Mouse (Mus musculus): Measurements from ENCODE around the gene Hap1. TPM values are rescaled to one million over a fixed set of nuclear protein-coding genes. Genes with fewer than 3 reads are reported as not detected.

The Hap1 gene
- polyA plus RNA-seq, 2 experiments, result 0.06 to 0.23 TPM

GRCm38 (mm10) chr11:100376005-100376404, 20.1 kb upstream of the Hap1 start:
- ATAC-seq (ENCODE audit: insufficient read depth) (no peak), DNase-seq (ENCODE audit: low read depth in 3 of 3, low spot score in 3 of 3) (no peak)
- Histone ChIP-seq H3K4me3 (ENCODE audit: insufficient read depth in 1 of 2, low read depth in 2 of 2, low read length in 2 of 2) (no peak overlapping the region), H3K36me3 (replicated peaks; ENCODE audit: control insufficient read depth, insufficient read depth, low read depth) (no peaks in the 10 kb centered on the region), H3K27ac (no peak overlapping the region), H3K27me3 (ENCODE audit: control insufficient read depth, insufficient read depth, low read length) (no peaks in the 10 kb centered on the region), H3K4me2 (ENCODE audit: low read depth) (no peak overlapping the region), H3K9me3 (ENCODE audit: control insufficient read depth, low read length) (no peaks in the 10 kb centered on the region), H3K9ac (replicated peaks) (no peak overlapping the region), H3K4me1 (replicated peaks; ENCODE audit: control insufficient read depth in 2 of 2, insufficient read depth in 2 of 2, low read length in 1 of 2) (no peaks in the 10 kb centered on the region)
- no peak for TF ChIP-seq CTCF (IDR thresholded peaks at IDR 0.05; ENCODE audit: low read depth)
- no peak for TF ChIP-seq EP300 (IDR thresholded peaks at IDR 0.05; ENCODE audit: low read depth)
- 57% methylated on average over 4 of the region's 4 CpGs for WGBS (ENCODE audit: insufficient replicate concordance)

- Histone ChIP-seq H3K4me3 (ENCODE audit: insufficient read depth in 1 of 2, low read depth in 2 of 2, low read length in 2 of 2) (no peak overlapping the region), H3K9me3 (ENCODE audit: control insufficient read depth, low read length) (no peaks in the 10 kb centered on the region), H3K36me3 (replicated peaks; ENCODE audit: control insufficient read depth, insufficient read depth, low read depth) (no peaks in the 10 kb centered on the region), H3K9ac (replicated peaks) (no peak overlapping the region), H3K27ac (no peak overlapping the region), H3K4me2 (ENCODE audit: low read depth) (no peak overlapping the region), H3K4me1 (replicated peaks; ENCODE audit: control insufficient read depth in 2 of 2, insufficient read depth in 2 of 2, low read length in 1 of 2) (no peaks in the 10 kb centered on the region), H3K27me3 (ENCODE audit: control insufficient read depth, insufficient read depth, low read length) (no peaks in the 10 kb centered on the region)
- ATAC-seq (ENCODE audit: insufficient read depth) (no peak), DNase-seq (ENCODE audit: low read depth in 3 of 3, low spot score in 3 of 3) (no peak)
- no peak for TF ChIP-seq EP300 (IDR thresholded peaks at IDR 0.05; ENCODE audit: low read depth)
- no peak for TF ChIP-seq CTCF (IDR thresholded peaks at IDR 0.05; ENCODE audit: low read depth)
- WGBS (ENCODE audit: insufficient replicate concordance), result 65% methylated on average over 9 of the region's 9 CpGs
Observed at GRCm38 (mm10) chr11:100375127-100375526, 19.2 kb upstream of the Hap1 start.

- H3K9me3 ChIP-seq (ENCODE audit: control insufficient read depth, low read length), result no peaks in the 10 kb centered on the region
- 63% methylated on average over 8 of the region's 8 CpGs for WGBS (ENCODE audit: insufficient replicate concordance)
- ATAC-seq (ENCODE audit: insufficient read depth), result no peak
- H3K36me3 ChIP-seq (replicated peaks; ENCODE audit: control insufficient read depth, insufficient read depth, low read depth), result no peaks in the 10 kb centered on the region
- H3K27me3 ChIP-seq (ENCODE audit: control insufficient read depth, insufficient read depth, low read length), result no peaks in the 10 kb centered on the region
- H3K4me3 ChIP-seq (ENCODE audit: insufficient read depth in 1 of 2, low read depth in 2 of 2, low read length in 2 of 2), result no peak overlapping the region
- no peak overlapping the region for H3K9ac ChIP-seq (replicated peaks)
- H3K4me2 ChIP-seq (ENCODE audit: low read depth), result no peak overlapping the region
- no peak overlapping the region for H3K27ac ChIP-seq
- DNase-seq (ENCODE audit: low read depth in 3 of 3, low spot score in 3 of 3), result no peak
- H3K4me1 ChIP-seq (replicated peaks; ENCODE audit: control insufficient read depth in 2 of 2, insufficient read depth in 2 of 2, low read length in 1 of 2), result no peaks in the 10 kb centered on the region
- TF ChIP-seq CTCF (IDR thresholded peaks at IDR 0.05; ENCODE audit: low read depth) (no peak), EP300 (IDR thresholded peaks at IDR 0.05; ENCODE audit: low read depth) (no peak)
Observed at GRCm38 (mm10) chr11:100371981-100372558, 16.1 kb upstream of the Hap1 start.

- Histone ChIP-seq H3K9ac (replicated peaks) (no peak overlapping the region), H3K27me3 (ENCODE audit: control insufficient read depth, insufficient read depth, low read length) (no peaks in the 10 kb centered on the region), H3K9me3 (ENCODE audit: control insufficient read depth, low read length) (no peaks in the 10 kb centered on the region), H3K4me2 (ENCODE audit: low read depth) (no peak overlapping the region), H3K27ac (no peak overlapping the region), H3K4me3 (ENCODE audit: insufficient read depth in 1 of 2, low read depth in 2 of 2, low read length in 2 of 2) (no peak overlapping the region), H3K4me1 (replicated peaks; ENCODE audit: control insufficient read depth in 2 of 2, insufficient read depth in 2 of 2, low read length in 1 of 2) (no peaks in the 10 kb centered on the region), H3K36me3 (replicated peaks; ENCODE audit: control insufficient read depth, insufficient read depth, low read depth) (no peaks in the 10 kb centered on the region)
- no peak for ATAC-seq (ENCODE audit: insufficient read depth)
- WGBS (ENCODE audit: insufficient replicate concordance), result 23% methylated on average over 8 of the region's 8 CpGs
- no peak for DNase-seq (ENCODE audit: low read depth in 3 of 3, low spot score in 3 of 3)
- TF ChIP-seq CTCF (IDR thresholded peaks at IDR 0.05; ENCODE audit: low read depth), result no peak
- no peak for TF ChIP-seq EP300 (IDR thresholded peaks at IDR 0.05; ENCODE audit: low read depth)
Observed at GRCm38 (mm10) chr11:100369822-100370221, 13.9 kb upstream of the Hap1 start.

- no peaks in the 10 kb centered on the region for H3K9me3 ChIP-seq (ENCODE audit: control insufficient read depth, low read length)
- ATAC-seq (ENCODE audit: insufficient read depth) (no peak), DNase-seq (ENCODE audit: low read depth in 3 of 3, low spot score in 3 of 3) (no peak)
- no peak overlapping the region for H3K4me2 ChIP-seq (ENCODE audit: low read depth)
- H3K4me3 ChIP-seq (ENCODE audit: insufficient read depth in 1 of 2, low read depth in 2 of 2, low read length in 2 of 2), result no peak overlapping the region
- no peaks in the 10 kb centered on the region for H3K4me1 ChIP-seq (replicated peaks; ENCODE audit: control insufficient read depth in 2 of 2, insufficient read depth in 2 of 2, low read length in 1 of 2)
- no peak for TF ChIP-seq EP300 (IDR thresholded peaks at IDR 0.05; ENCODE audit: low read depth)
- no peak for TF ChIP-seq CTCF (IDR thresholded peaks at IDR 0.05; ENCODE audit: low read depth)
- 56% methylated on average over 7 of the region's 7 CpGs for WGBS (ENCODE audit: insufficient replicate concordance)
- no peak overlapping the region for H3K9ac ChIP-seq (replicated peaks)
- no peaks in the 10 kb centered on the region for H3K27me3 ChIP-seq (ENCODE audit: control insufficient read depth, insufficient read depth, low read length)
- no peaks in the 10 kb centered on the region for H3K36me3 ChIP-seq (replicated peaks; ENCODE audit: control insufficient read depth, insufficient read depth, low read depth)
- H3K27ac ChIP-seq, result no peak overlapping the region
Observed at GRCm38 (mm10) chr11:100369145-100369544, 13.2 kb upstream of the Hap1 start.
